Mouse (Mus musculus) limb, embryonic 15.5 days (tissue): ENCODE measurements around the gene Uqcc2. TPM values are rescaled to one million over a fixed set of nuclear protein-coding genes. Genes with fewer than 3 reads are reported as not detected.

Experiments
- ATAC-seq: fragments of 200-750 bp; cut with Nextera tagmentation; 2 replicates; pipeline ENCODE4 v1.8.0; 2017; ENCODE audit warnings: low read depth, moderate TSS enrichment; ENCODE audit not compliant: insufficient number of reproducible peaks, low FRiP score, low TSS enrichment
- H3K27ac ChIP-seq: fragments of 300-500 bp; sonication (generic); 2 replicates; pipeline ENCODE4 v1.5.1; 2015; ENCODE audit warnings: moderate library complexity, mild to moderate bottlenecking, inconsistent platforms
- H3K27me3 ChIP-seq: fragments of 300-500 bp; sonication (generic); 2 replicates; pipeline ENCODE4 v1.6.1; 2015; ENCODE audit warnings: inconsistent platforms
- H3K36me3 ChIP-seq: fragments of 300-500 bp; sonication (generic); 2 replicates; pipeline ENCODE4 v1.6.1; 2015; ENCODE audit warnings: inconsistent platforms
- H3K4me1 ChIP-seq: fragments of 300-500 bp; sonication (generic); 2 replicates; pipeline ENCODE4 v1.6.1; 2015; ENCODE audit warnings: inconsistent platforms
- H3K4me2 ChIP-seq: fragments of 300-500 bp; sonication (generic); 2 replicates; pipeline ENCODE4 v1.6.1; 2015; ENCODE audit warnings: mild to moderate bottlenecking, inconsistent platforms
- H3K4me3 ChIP-seq: fragments of 300-500 bp; sonication (generic); 2 replicates; pipeline ENCODE4 v1.5.1; 2015; ENCODE audit warnings: mild to moderate bottlenecking, inconsistent platforms
- H3K9ac ChIP-seq: fragments of 300-500 bp; sonication (generic); 2 replicates; pipeline ENCODE4 v1.6.1; 2015; ENCODE audit warnings: inconsistent platforms
- H3K9me3 ChIP-seq: fragments of 300-500 bp; sonication (generic); 2 replicates; pipeline ENCODE4 v1.6.1; 2016; ENCODE audit warnings: inconsistent platforms
- WGBS: fragments of 180-500 bp; shearing (Covaris S2); methylation state at CpG from one replicate; pipeline ENCODE4 v1.1.7; 2015; 5-methylcytosine and 5-hydroxymethylcytosine counted together
- polyA plus RNA-seq: library from polyadenylated mRNA; unstranded; fragments of >200 nt; fragmentation: Nextera tagmentation; extraction: Ambion mirVana; gene quantifications from 2 replicates; pipeline ENCODE4 v1.2.1, GENCODE M21; 2015

Gene Uqcc2
- polyA plus RNA-seq, 1 experiment from 2014 or later = 276 TPM

- no peaks in the 10 kb centered on the region for H3K9me3 ChIP-seq
- H3K36me3 ChIP-seq = peaks cover 80% of the 10 kb centered on the region
- H3K27ac ChIP-seq = no peak overlapping the region
- WGBS = 65% methylated on average over 14 of the region's 14 CpGs
- H3K4me3 ChIP-seq = no peak overlapping the region
- H3K27me3 ChIP-seq = no peaks in the 10 kb centered on the region
- no peak overlapping the region for H3K4me2 ChIP-seq
- peaks cover 17% of the 10 kb centered on the region for H3K4me1 ChIP-seq
- H3K9ac ChIP-seq = no peak overlapping the region
- ATAC-seq = no peak
Observed at GRCm38 (mm10) chr17:27121266-27121665, 12.4 kb downstream of the Uqcc2 start.

- Histone ChIP-seq H3K4me2 (no peak overlapping the region), H3K36me3 (peaks cover 82% of the 10 kb centered on the region), H3K4me3 (no peak overlapping the region), H3K9me3 (no peaks in the 10 kb centered on the region), H3K27ac (no peak overlapping the region), H3K27me3 (no peaks in the 10 kb centered on the region), H3K9ac (no peak overlapping the region), H3K4me1 (peaks cover 17% of the 10 kb centered on the region)
- no peak for ATAC-seq
- WGBS = 15% methylated on average over 18 of the region's 18 CpGs
Observed at GRCm38 (mm10) chr17:27120561-27121024, 13.1 kb downstream of the Uqcc2 start.

GRCm38 (mm10) chr17:27119954-27120353 lies 13.8 kb downstream of the Uqcc2 start:
- H3K4me1 ChIP-seq = peaks cover 13% of the 10 kb centered on the region
- H3K9me3 ChIP-seq = no peaks in the 10 kb centered on the region
- no peaks in the 10 kb centered on the region for H3K27me3 ChIP-seq
- no peak overlapping the region for H3K9ac ChIP-seq
- no peak overlapping the region for H3K27ac ChIP-seq
- ATAC-seq = no peak
- 68% methylated on average over 8 of the region's 8 CpGs for WGBS
- peaks cover 79% of the 10 kb centered on the region for H3K36me3 ChIP-seq
- no peak overlapping the region for H3K4me2 ChIP-seq
- H3K4me3 ChIP-seq = no peak overlapping the region

GRCm38 (mm10) chr17:27119540-27119895 lies 14.2 kb downstream of the Uqcc2 start:
- H3K27ac ChIP-seq = no peak overlapping the region
- H3K36me3 ChIP-seq = peaks cover 80% of the 10 kb centered on the region
- H3K9me3 ChIP-seq = no peaks in the 10 kb centered on the region
- H3K27me3 ChIP-seq = no peaks in the 10 kb centered on the region
- no peak overlapping the region for H3K4me2 ChIP-seq
- WGBS = 86% methylated on average over 4 of the region's 4 CpGs
- peaks cover 13% of the 10 kb centered on the region for H3K4me1 ChIP-seq
- ATAC-seq = no peak
- H3K9ac ChIP-seq = no peak overlapping the region
- no peak overlapping the region for H3K4me3 ChIP-seq

GRCm38 (mm10) chr17:27118676-27119539 lies 14.8 kb downstream of the Uqcc2 start:
- 83% methylated on average over 25 of the region's 25 CpGs for WGBS
- no peak overlapping the region for H3K4me2 ChIP-seq
- peaks cover 80% of the 10 kb centered on the region for H3K36me3 ChIP-seq
- no peak for ATAC-seq
- no peak overlapping the region for H3K27ac ChIP-seq
- H3K9me3 ChIP-seq = no peaks in the 10 kb centered on the region
- no peaks in the 10 kb centered on the region for H3K27me3 ChIP-seq
- H3K9ac ChIP-seq = no peak overlapping the region
- peaks cover 13% of the 10 kb centered on the region for H3K4me1 ChIP-seq
- H3K4me3 ChIP-seq = no peak overlapping the region

- Histone ChIP-seq H3K4me2 (no peak overlapping the region), H3K27ac (no peak overlapping the region), H3K4me1 (no peaks in the 10 kb centered on the region), H3K9me3 (no peaks in the 10 kb centered on the region), H3K9ac (no peak overlapping the region), H3K4me3 (no peak overlapping the region), H3K27me3 (no peaks in the 10 kb centered on the region), H3K36me3 (peaks cover 56% of the 10 kb centered on the region)
- ATAC-seq = no peak
- WGBS = 84% methylated on average over 7 of the region's 7 CpGs
Observed at GRCm38 (mm10) chr17:27110072-27110471, 23.6 kb downstream of the Uqcc2 start.

- WGBS = 87% methylated on average over 6 of the region's 6 CpGs
- Histone ChIP-seq H3K9me3 (no peaks in the 10 kb centered on the region), H3K27me3 (no peaks in the 10 kb centered on the region), H3K4me1 (no peaks in the 10 kb centered on the region), H3K27ac (no peak overlapping the region), H3K4me3 (no peak overlapping the region), H3K36me3 (peaks cover 34% of the 10 kb centered on the region), H3K9ac (no peak overlapping the region), H3K4me2 (no peak overlapping the region)
- no peak for ATAC-seq
Observed at GRCm38 (mm10) chr17:27107936-27108335, 25.8 kb downstream of the Uqcc2 start.

- H3K9me3 ChIP-seq = no peaks in the 10 kb centered on the region
- peaks cover 28% of the 10 kb centered on the region for H3K36me3 ChIP-seq
- no peaks in the 10 kb centered on the region for H3K27me3 ChIP-seq
- H3K4me3 ChIP-seq = no peak overlapping the region
- H3K27ac ChIP-seq = no peak overlapping the region
- ATAC-seq = no peak
- no peak overlapping the region for H3K9ac ChIP-seq
- H3K4me1 ChIP-seq = no peaks in the 10 kb centered on the region
- WGBS = 78% methylated on average over 9 of the region's 9 CpGs
- no peak overlapping the region for H3K4me2 ChIP-seq
Observed at GRCm38 (mm10) chr17:27106745-27107144, 27.0 kb downstream of the Uqcc2 start.

GRCm38 (mm10) chr17:27105698-27106470 lies 27.8 kb downstream of the Uqcc2 start:
- Histone ChIP-seq H3K36me3 (peaks cover 29% of the 10 kb centered on the region), H3K4me1 (no peaks in the 10 kb centered on the region), H3K9ac (no peak overlapping the region), H3K4me2 (no peak overlapping the region), H3K27ac (no peak overlapping the region), H3K27me3 (no peaks in the 10 kb centered on the region), H3K9me3 (no peaks in the 10 kb centered on the region), H3K4me3 (no peak overlapping the region)
- no peak for ATAC-seq
- WGBS = 68% methylated on average over 16 of the region's 18 CpGs

- H3K27me3 ChIP-seq = no peaks in the 10 kb centered on the region
- H3K9ac ChIP-seq = no peak overlapping the region
- no peak overlapping the region for H3K27ac ChIP-seq
- H3K4me1 ChIP-seq = no peaks in the 10 kb centered on the region
- H3K36me3 ChIP-seq = peaks cover 23% of the 10 kb centered on the region; the same call in 1 of the 2 replicates
- H3K9me3 ChIP-seq = no peaks in the 10 kb centered on the region
- ATAC-seq = no peak
- WGBS = 63% methylated on average over 5 of the region's 5 CpGs
- no peak overlapping the region for H3K4me2 ChIP-seq
- H3K4me3 ChIP-seq = no peak overlapping the region
Observed at GRCm38 (mm10) chr17:27101675-27102074, 32.0 kb downstream of the Uqcc2 start.

- Histone ChIP-seq H3K9ac (no peak overlapping the region), H3K4me3 (no peak overlapping the region), H3K4me2 (no peak overlapping the region), H3K27ac (no peak overlapping the region), H3K4me1 (no peaks in the 10 kb centered on the region), H3K36me3 (peaks cover 36% of the 10 kb centered on the region), H3K9me3 (no peaks in the 10 kb centered on the region), H3K27me3 (no peaks in the 10 kb centered on the region)
- WGBS = 40% methylated on average over 13 of the region's 13 CpGs
- no peak for ATAC-seq
Observed at GRCm38 (mm10) chr17:27095690-27096089, 38.0 kb downstream of the Uqcc2 start.

GRCm38 (mm10) chr17:27090068-27090467 lies 43.6 kb downstream of the Uqcc2 start:
- H3K9ac ChIP-seq = no peak overlapping the region
- peaks cover 47% of the 10 kb centered on the region for H3K36me3 ChIP-seq
- no peaks in the 10 kb centered on the region for H3K27me3 ChIP-seq
- 76% methylated on average over 9 of the region's 9 CpGs for WGBS
- no peak overlapping the region for H3K27ac ChIP-seq
- H3K9me3 ChIP-seq = no peaks in the 10 kb centered on the region
- H3K4me2 ChIP-seq = no peak overlapping the region
- no peaks in the 10 kb centered on the region for H3K4me1 ChIP-seq
- ATAC-seq = no peak
- no peak overlapping the region for H3K4me3 ChIP-seq
